Mouse (Mus musculus) left cerebral cortex, adult 8-10 months (tissue): ENCODE data around the gene Tm7sf3. TPM values are rescaled to one million over a fixed set of nuclear protein-coding genes. Genes with fewer than 3 reads are reported as not detected.
"Not testable (repeated sequence)": the region's sequence is repeated elsewhere in the genome, so short reads cannot be mapped to it uniquely, and the experiment has no call there.

Experiments used
- DNase-seq, 2 experiments: peaks; one replicate each; pipeline ENCODE4 v3.0.0; 2022; ENCODE audit warnings: low spot score in 2 of 2
- total RNA-seq, 4 experiments: library from RNA; stranded (reverse); gene quantifications; 2 replicates each; pipeline ENCODE4 v1.2.4; 2022

Gene Tm7sf3
- total RNA-seq, 4 experiments from 2014 or later = 33.8 to 36.0 (median 34.6) TPM

GRCm38 (mm10) chr6:146615891-146616290 is 26.7 kb downstream of the Tm7sf3 start:
- no peak for DNase-seq

DNA sequence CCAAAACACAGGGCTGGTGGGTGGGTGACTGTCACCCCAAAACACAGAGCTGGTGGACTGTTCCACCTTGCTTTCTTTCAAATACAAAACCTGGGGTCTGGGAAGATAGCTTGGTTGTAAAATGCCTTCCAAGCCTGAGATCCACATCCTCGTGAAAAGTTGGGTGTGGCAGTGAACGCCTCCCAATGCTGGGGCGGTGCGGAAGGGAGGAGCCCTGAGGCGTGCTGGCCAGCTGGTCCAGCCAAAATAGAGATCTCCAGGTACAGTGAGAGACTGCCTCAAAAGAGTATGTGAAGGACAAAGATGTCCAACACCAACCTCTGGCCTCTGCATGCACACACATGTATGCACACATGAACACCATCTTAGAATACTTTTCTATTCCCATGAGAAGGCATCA is 28.1 kb downstream of the Tm7sf3 start:
- DNase-seq = no peak

GRCm38 (mm10) chr6:146613907-146614306 is 28.7 kb downstream of the Tm7sf3 start:
- no peak for DNase-seq

GRCm38 (mm10) chr6:146612736-146613135 is 29.9 kb downstream of the Tm7sf3 start:
- no peak for DNase-seq

DNA sequence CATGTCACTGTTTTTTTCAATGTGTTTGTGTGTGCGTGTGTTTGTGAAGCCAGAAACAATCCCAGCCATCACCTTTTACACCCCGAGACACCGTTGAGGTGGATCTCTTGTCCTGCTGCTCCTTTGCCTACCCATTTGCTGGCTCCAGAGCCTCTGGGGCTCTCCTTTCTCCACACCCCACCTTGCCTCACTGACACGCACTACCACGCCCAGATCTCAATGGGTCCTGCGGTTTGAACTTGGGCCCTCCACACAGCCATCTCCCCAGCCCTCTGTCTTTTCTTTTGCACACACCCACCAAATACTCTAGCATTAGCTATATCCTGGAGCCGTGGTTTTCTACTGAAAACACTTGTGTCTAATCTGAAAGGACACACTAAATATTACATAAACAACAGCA is 30.7 kb downstream of the Tm7sf3 start:
- DNase-seq = no peak

- no peak for DNase-seq
Measured at GRCm38 (mm10) chr6:146611385-146611784, 31.2 kb downstream of the Tm7sf3 start.

- DNase-seq = no peak
Measured at GRCm38 (mm10) chr6:146603651-146604050, 39.0 kb downstream of the Tm7sf3 start.

DNA sequence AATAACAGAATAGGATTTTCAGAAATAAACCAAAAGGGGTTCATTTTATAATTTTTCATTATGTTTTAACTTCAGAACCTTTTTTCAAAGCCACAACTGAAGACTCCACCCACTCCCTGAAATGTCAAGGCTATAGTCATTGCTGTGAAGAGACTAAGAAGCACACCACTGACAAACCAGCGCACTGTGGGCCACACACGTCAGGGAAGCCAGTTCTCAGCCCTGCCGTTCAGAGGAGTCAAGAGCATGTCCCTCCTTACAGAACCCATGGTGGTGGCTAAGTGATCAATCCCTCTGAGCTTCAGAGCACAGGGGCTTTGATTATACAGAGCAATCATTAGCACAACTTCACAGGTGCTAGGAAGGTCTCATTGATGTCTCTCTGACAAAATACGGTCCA is 40.0 kb downstream of the Tm7sf3 start:
- DNase-seq = no peak

GRCm38 (mm10) chr6:146585134-146585533 is 57.5 kb downstream of the Tm7sf3 start:
- DNase-seq = no peak

- no peak for DNase-seq
Measured at GRCm38 (mm10) chr6:146583366-146584046, 59.1 kb downstream of the Tm7sf3 start.

- peak in 1 of 2 experiments; percentile 74 for DNase-seq
Measured at GRCm38 (mm10) chr6:146580381-146580926, 62.2 kb downstream of the Tm7sf3 start.

GRCm38 (mm10) chr6:146578586-146578985 is 64.0 kb downstream of the Tm7sf3 start:
- DNase-seq = no peak

GRCm38 (mm10) chr6:146578111-146578531 is 64.5 kb downstream of the Tm7sf3 start:
- DNase-seq = no peak

- peak; percentile 90 to 97 for DNase-seq
Measured at GRCm38 (mm10) chr6:146577310-146578109, 65.1 kb downstream of the Tm7sf3 start, which contains the start of gene Ints13. Gene Ints13, minus strand, starts transcription at chr6:146577835.

DNA sequence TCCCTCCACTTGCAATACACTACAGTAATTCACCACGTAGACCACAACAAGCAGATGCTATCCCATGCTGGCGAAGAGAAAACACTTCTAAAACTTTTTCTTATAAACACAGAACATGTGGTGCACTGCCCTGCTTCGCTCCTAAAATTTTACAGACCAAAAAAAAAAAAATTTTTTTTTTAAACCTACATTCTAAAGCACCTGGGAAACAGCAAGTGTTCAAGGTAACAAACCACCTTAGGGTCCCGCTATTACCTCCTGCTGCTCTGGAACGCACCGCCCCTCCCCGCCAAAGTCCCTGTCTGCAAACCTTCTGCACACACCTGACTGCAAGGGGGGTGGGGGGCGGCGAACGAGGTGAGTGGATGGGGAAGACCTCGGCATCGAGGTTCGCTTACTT is 65.7 kb downstream of the Tm7sf3 start, which contains the start of gene Fgfr1op2:
TSS of gene Fgfr1op2 (plus strand) at position 301 of the 400 bp plus-strand sequence.
- no peak for DNase-seq

GRCm38 (mm10) chr6:146572073-146572472 is 70.6 kb downstream of the Tm7sf3 start:
- no peak for DNase-seq

DNA sequence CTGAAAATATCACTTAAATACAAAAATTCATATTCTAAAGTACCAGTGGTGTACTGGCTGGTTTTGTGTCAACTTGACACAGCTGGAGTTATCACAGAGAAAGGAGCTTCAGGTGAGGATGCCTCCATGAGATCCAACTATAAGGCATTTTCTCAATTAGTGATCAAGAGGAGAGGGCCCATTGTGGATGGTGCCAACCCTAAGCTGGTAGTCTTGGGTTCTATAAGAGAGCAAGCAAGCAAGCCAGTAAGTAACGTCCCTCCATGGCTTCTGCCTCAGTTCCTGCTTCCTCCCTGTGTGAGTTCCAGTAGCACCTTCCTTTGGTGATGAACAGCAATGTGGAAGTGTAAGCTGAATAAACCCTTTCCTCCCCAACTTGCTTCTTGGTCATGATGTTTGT is 80.2 kb downstream of the Tm7sf3 start:
- not testable (repeated sequence) for DNase-seq

Other genes with a start within 250 kb of the Tm7sf3 start
- gene Itpr2, start 140.6 kb downstream of the Tm7sf3 start, total RNA-seq = 10 to 100 TPM; 13.5 to 18.2 (median 17.3) TPM
- 10 to 100 TPM; 92.6 to 96.2 (median 94.2) TPM for gene Fgfr1op2, start 65.6 kb downstream of the Tm7sf3 start, total RNA-seq
- gene Ints13, start 65.0 kb downstream of the Tm7sf3 start, total RNA-seq = 10 to 100 TPM; 29.8 to 44.1 (median 36.3) TPM
- 10 to 100 TPM; 37.8 to 48.1 (median 42.4) TPM for gene Med21, start 277 bp downstream of the Tm7sf3 start, total RNA-seq
- gene Stk38l, start 82.2 kb upstream of the Tm7sf3 start, total RNA-seq = 10 to 100 TPM; 23.4 to 29.2 (median 25.6) TPM
- 1 to 10 TPM; 4.8 to 8.5 (median 5.6) TPM for gene Arntl2, start 153.2 kb upstream of the Tm7sf3 start, total RNA-seq
- gene Smco2, start 207.3 kb upstream of the Tm7sf3 start, total RNA-seq = under 1 TPM in 1 of 4 experiments, not detected in 3; 0.73 TPM
- gene Ppfibp1, start 245.7 kb upstream of the Tm7sf3 start, total RNA-seq = 10 to 100 TPM; 48.2 to 53.8 (median 52.5) TPM